Mouse (Mus musculus): ENCODE results near the gene Ergic1. TPM values are rescaled to one million over a fixed set of nuclear protein-coding genes. Genes with fewer than 3 reads are reported as not detected.
A peak's percentile ranks its signal among the peaks of the same experiment; 100 is the strongest.

Gene Ergic1
- polyA plus RNA-seq, 2 experiments = 157 to 222 TPM

DNA sequence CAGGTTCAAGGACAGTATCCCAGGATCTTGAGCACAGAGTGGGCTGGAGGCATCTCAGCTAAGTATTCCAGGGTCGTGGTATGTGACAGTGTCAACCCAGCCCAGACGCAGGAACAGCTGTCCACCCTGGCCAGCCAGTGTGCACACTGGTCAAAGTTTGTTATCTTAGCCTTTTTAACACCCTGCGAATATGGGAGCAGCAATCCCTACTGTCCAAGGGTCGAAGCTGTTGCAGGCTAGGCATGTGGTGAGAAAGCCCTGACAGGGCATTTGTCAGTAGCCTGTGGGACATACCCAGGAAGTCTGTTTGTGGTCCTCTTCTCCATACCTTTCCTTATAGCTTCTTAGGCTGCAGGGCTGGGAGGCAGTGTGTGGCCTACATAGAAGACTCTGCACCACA is 22.8 kb downstream of the Ergic1 start:
- no peaks in the 10 kb centered on the region for H3K27me3 ChIP-seq (ENCODE audit: control insufficient read depth, insufficient read depth, low read length)
- peak overlapping the region; percentile 64; the same call in 1 of the 2 replicates for H3K27ac ChIP-seq (replicated peaks; ENCODE audit: low read depth, low read length)
- H3K36me3 ChIP-seq (ENCODE audit: control insufficient read depth, insufficient read depth, low read length) = peaks cover 19% of the 10 kb centered on the region
- WGBS = 73% methylated on average over 4 of the region's 4 CpGs
- H3K4me2 ChIP-seq (replicated peaks; ENCODE audit: low read depth, low read length, severe bottlenecking) = no peak overlapping the region
- ATAC-seq (ENCODE audit: low FRiP score, low read depth) (0 out of 2 replicates have a peak, but pooled peaks have one; percentile 16), DNase-seq (ENCODE audit: low spot score) (no peak)
- H3K4me1 ChIP-seq (ENCODE audit: control insufficient read depth, insufficient read depth, low read length) = peaks cover 17% of the 10 kb centered on the region
- H3K9ac ChIP-seq (ENCODE audit: low read depth, low read length, severe bottlenecking) = no peak overlapping the region
- no peak overlapping the region for H3K4me3 ChIP-seq (replicated peaks; ENCODE audit: low read length)
- no peaks in the 10 kb centered on the region for H3K9me3 ChIP-seq (ENCODE audit: control insufficient read depth, low read length)
- no peak for TF ChIP-seq POLR2A (IDR thresholded peaks at IDR 0.05; ENCODE audit: borderline replicate concordance, extremely low read depth, insufficient read depth, insufficient read length)

DNA sequence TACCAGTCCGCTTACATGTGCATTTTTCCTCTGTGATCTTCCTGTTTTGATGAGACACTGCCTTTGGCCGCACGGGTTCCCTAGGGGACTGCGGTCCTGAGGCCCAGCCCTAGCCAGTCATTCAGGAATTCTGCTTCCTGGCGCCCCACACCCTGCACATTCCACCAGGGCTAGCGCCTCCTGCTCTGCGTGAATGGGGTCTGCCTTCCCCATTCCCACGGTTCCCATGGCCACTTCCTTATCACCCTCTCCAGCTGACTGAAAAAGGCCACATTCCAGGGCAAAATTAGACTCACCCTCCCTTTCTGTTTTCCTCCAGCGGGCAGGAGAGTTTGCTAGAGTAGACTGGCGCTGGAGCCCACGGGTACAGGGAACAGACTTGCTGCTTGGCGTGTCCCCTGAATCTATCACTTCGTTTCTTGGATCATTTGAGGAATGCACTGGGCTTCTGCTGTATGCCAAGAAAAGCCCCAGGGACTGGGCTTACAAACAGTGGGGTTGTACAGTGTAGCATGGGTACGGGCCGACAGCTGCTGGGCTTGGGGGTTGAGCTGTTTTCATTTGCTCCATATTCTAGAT is 23.4 kb downstream of the Ergic1 start:
- Histone ChIP-seq H3K4me2 (replicated peaks; ENCODE audit: low read depth, low read length, severe bottlenecking) (no peak overlapping the region), H3K4me1 (ENCODE audit: control insufficient read depth, insufficient read depth, low read length) (peaks cover 17% of the 10 kb centered on the region), H3K4me3 (replicated peaks; ENCODE audit: low read length) (no peak overlapping the region), H3K36me3 (ENCODE audit: control insufficient read depth, insufficient read depth, low read length) (peaks cover 18% of the 10 kb centered on the region), H3K27me3 (ENCODE audit: control insufficient read depth, insufficient read depth, low read length) (no peaks in the 10 kb centered on the region), H3K27ac (replicated peaks; ENCODE audit: low read depth, low read length) (peak overlapping the region; percentile 65), H3K9ac (ENCODE audit: low read depth, low read length, severe bottlenecking) (no peak overlapping the region), H3K9me3 (ENCODE audit: control insufficient read depth, low read length) (no peaks in the 10 kb centered on the region)
- ATAC-seq (ENCODE audit: low FRiP score, low read depth) (peak; percentile 86), DNase-seq (ENCODE audit: low spot score) (peak; percentile 67)
- WGBS = 50% methylated on average over 15 of the region's 15 CpGs
- no peak for TF ChIP-seq POLR2A (IDR thresholded peaks at IDR 0.05; ENCODE audit: borderline replicate concordance, extremely low read depth, insufficient read depth, insufficient read length)

DNA sequence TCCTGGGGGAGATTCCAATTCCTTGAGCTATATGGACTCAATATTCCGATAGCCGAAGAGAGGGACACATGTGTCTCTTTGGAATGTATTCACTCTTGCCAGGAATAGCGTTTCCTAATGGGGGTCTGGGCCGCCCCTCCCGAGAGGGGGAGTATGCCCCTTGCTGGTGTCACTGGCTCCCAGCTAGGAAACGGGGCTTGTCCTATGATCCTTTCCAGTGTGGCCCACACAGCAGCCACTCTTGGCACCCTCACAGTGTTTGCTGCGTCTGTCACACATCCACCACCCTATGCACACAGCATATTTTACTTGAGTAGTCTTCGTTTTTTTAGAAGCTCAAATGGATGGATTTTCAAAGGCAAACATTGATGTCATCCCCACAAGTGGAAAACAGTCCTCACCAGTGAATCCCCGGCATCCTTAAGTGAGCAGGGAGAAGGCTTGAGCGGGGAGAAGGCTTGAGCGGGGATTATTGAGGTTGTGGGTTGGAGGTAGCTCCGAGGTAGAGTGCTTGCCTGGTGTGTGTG is 26.7 kb downstream of the Ergic1 start:
- Histone ChIP-seq H3K27ac (replicated peaks; ENCODE audit: low read depth, low read length) (no peak overlapping the region), H3K9me3 (ENCODE audit: control insufficient read depth, low read length) (no peaks in the 10 kb centered on the region), H3K4me3 (replicated peaks; ENCODE audit: low read length) (no peak overlapping the region), H3K36me3 (ENCODE audit: control insufficient read depth, insufficient read depth, low read length) (peaks cover 19% of the 10 kb centered on the region), H3K27me3 (ENCODE audit: control insufficient read depth, insufficient read depth, low read length) (no peaks in the 10 kb centered on the region), H3K4me1 (ENCODE audit: control insufficient read depth, insufficient read depth, low read length) (peaks cover 17% of the 10 kb centered on the region), H3K9ac (ENCODE audit: low read depth, low read length, severe bottlenecking) (no peak overlapping the region), H3K4me2 (replicated peaks; ENCODE audit: low read depth, low read length, severe bottlenecking) (no peak overlapping the region)
- no peak for TF ChIP-seq POLR2A (IDR thresholded peaks at IDR 0.05; ENCODE audit: borderline replicate concordance, extremely low read depth, insufficient read depth, insufficient read length)
- DNase-seq (ENCODE audit: low spot score) (no peak), ATAC-seq (ENCODE audit: low FRiP score, low read depth) (no peak)
- 86% methylated on average over 12 of the region's 12 CpGs for WGBS

DNA sequence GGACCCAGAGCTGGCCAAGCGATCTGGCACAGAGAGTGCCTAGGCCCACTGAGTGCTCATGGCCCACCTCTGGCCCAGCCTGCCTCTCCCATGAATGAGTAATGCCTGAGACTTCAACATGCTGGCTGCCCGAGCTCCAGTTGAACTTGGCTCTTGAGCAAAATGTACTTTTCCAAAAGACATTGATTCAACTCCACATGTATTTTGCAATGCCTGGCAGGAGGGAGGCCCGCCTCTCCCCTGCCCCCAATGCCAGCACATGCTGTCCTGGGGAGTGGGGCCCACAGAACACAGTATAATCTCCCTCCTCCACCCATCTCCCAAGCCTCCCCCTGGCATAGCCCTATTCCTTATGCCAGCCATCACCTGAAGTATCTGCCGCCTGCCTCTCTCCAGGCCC is 31.2 kb downstream of the Ergic1 start:
- no peak for TF ChIP-seq POLR2A (IDR thresholded peaks at IDR 0.05; ENCODE audit: borderline replicate concordance, extremely low read depth, insufficient read depth, insufficient read length)
- Histone ChIP-seq H3K4me3 (replicated peaks; ENCODE audit: low read length) (no peak overlapping the region), H3K9ac (ENCODE audit: low read depth, low read length, severe bottlenecking) (no peak overlapping the region), H3K36me3 (ENCODE audit: control insufficient read depth, insufficient read depth, low read length) (peaks cover 9% of the 10 kb centered on the region), H3K9me3 (ENCODE audit: control insufficient read depth, low read length) (no peaks in the 10 kb centered on the region), H3K4me1 (ENCODE audit: control insufficient read depth, insufficient read depth, low read length) (peaks cover 25% of the 10 kb centered on the region), H3K27ac (replicated peaks; ENCODE audit: low read depth, low read length) (no peak overlapping the region), H3K27me3 (ENCODE audit: control insufficient read depth, insufficient read depth, low read length) (no peaks in the 10 kb centered on the region), H3K4me2 (replicated peaks; ENCODE audit: low read depth, low read length, severe bottlenecking) (no peak overlapping the region)
- no peak for ATAC-seq (ENCODE audit: low FRiP score, low read depth)
- DNase-seq (ENCODE audit: low spot score) = no peak
- 89% methylated on average over 4 of the region's 4 CpGs for WGBS

DNA sequence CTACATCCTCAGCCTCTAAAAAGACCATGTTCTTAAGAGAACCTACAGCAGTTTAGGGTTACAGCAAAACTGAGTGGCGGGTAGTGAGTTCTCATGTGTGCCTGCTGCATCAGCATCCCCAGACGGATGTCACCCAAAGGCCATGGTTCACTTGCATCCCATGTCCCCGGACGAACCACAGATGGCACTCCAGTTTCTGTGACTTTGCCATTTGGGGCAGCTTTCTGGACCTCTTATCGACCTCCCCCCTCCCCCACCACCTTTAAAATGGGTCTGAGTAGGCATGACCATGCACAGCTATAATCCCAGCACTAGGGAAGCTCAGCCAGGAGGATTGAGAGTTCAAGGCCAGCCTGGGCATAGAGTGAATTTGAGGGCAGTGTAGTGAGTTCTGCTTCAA is 31.9 kb downstream of the Ergic1 start:
- no peak overlapping the region for H3K9ac ChIP-seq (ENCODE audit: low read depth, low read length, severe bottlenecking)
- no peak for TF ChIP-seq POLR2A (IDR thresholded peaks at IDR 0.05; ENCODE audit: borderline replicate concordance, extremely low read depth, insufficient read depth, insufficient read length)
- WGBS = 93% methylated on average over 5 of the region's 5 CpGs
- H3K4me3 ChIP-seq (replicated peaks; ENCODE audit: low read length) = no peak overlapping the region
- no peak overlapping the region for H3K27ac ChIP-seq (replicated peaks; ENCODE audit: low read depth, low read length)
- H3K27me3 ChIP-seq (ENCODE audit: control insufficient read depth, insufficient read depth, low read length) = no peaks in the 10 kb centered on the region
- no peak overlapping the region for H3K4me2 ChIP-seq (replicated peaks; ENCODE audit: low read depth, low read length, severe bottlenecking)
- H3K4me1 ChIP-seq (ENCODE audit: control insufficient read depth, insufficient read depth, low read length) = peaks cover 25% of the 10 kb centered on the region
- H3K9me3 ChIP-seq (ENCODE audit: control insufficient read depth, low read length) = no peaks in the 10 kb centered on the region
- peaks cover 9% of the 10 kb centered on the region for H3K36me3 ChIP-seq (ENCODE audit: control insufficient read depth, insufficient read depth, low read length)
- DNase-seq (ENCODE audit: low spot score) = no peak
- ATAC-seq (ENCODE audit: low FRiP score, low read depth) = no peak

All from limb, embryonic 14.5 days (tissue).